Mouse (Mus musculus) embryonic fibroblast, embryonic 13.5 days (primary cell): ENCODE measurements around the gene Qrich1. TPM values are rescaled to one million over a fixed set of nuclear protein-coding genes. Genes with fewer than 3 reads are reported as not detected.
A peak's percentile ranks its signal among the peaks of the same experiment; 100 is the strongest.

ENCODE experiments used
- H3K27ac ChIP-seq: 2 replicates; pipeline ENCODE4 v1.5.1; 2012; ENCODE audit warnings: low read length, control low read depth, inconsistent platforms; ENCODE audit not compliant: insufficient read depth
- H3K4me1 ChIP-seq: 2 replicates; pipeline ENCODE4 v1.6.1; 2011; ENCODE audit warnings: low read length; ENCODE audit not compliant: control insufficient read depth, insufficient read depth
- H3K4me3 ChIP-seq: 2 replicates; pipeline ENCODE4 v1.5.1; 2011; ENCODE audit warnings: mild to moderate bottlenecking, control low read depth, low read length; ENCODE audit not compliant: insufficient read depth
- CTCF ChIP-seq: IDR thresholded peaks from 2 replicates; pipeline ENCODE4 v1.5.1; 2011; ENCODE audit warnings: mild to moderate bottlenecking, control low read depth, low read length, moderate library complexity, borderline replicate concordance; ENCODE audit not compliant: insufficient read depth
- POLR2A ChIP-seq: IDR thresholded peaks from 2 replicates; pipeline ENCODE4 v1.6.1; 2011; ENCODE audit warnings: low read depth, mild to moderate bottlenecking, control low read depth, low read length, moderate library complexity
- polyA plus RNA-seq: library from polyadenylated mRNA; stranded (reverse); fragments of >200 nt; gene quantifications from 2 replicates; pipeline ENCODE4 v1.2.4, GENCODE M21; 2011; ENCODE audit warnings: low read depth; ENCODE audit not compliant: missing spikeins, insufficient read length

The Qrich1 gene
- polyA plus RNA-seq, 1 experiment = 133 TPM

DNA sequence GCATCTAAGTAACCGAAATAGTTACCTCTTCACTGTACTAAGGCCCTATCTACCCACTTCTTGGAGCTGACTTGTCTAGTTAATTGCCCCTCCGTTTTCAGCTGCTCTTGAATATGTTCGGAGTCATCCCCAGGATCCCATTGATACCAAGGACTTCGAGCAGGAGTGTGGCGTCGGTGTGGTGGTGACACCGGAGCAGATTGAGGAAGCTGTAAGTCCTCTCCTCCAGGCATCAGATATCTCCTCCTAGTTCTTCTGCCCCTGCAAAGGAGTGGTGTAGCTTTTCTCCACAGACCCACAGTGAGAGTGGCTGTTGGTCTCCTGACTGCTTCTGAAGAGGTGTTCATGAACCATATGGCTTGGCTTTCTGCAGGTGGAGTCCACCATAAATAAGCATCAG is 7.8 kb upstream of the Qrich1 start:
- Histone ChIP-seq H3K4me1 (peaks cover 5% of the 10 kb centered on the region), H3K27ac (no peak overlapping the region), H3K4me3 (peak overlapping the region; percentile 65)
- TF ChIP-seq CTCF = no peak
- TF ChIP-seq POLR2A = no peak

DNA sequence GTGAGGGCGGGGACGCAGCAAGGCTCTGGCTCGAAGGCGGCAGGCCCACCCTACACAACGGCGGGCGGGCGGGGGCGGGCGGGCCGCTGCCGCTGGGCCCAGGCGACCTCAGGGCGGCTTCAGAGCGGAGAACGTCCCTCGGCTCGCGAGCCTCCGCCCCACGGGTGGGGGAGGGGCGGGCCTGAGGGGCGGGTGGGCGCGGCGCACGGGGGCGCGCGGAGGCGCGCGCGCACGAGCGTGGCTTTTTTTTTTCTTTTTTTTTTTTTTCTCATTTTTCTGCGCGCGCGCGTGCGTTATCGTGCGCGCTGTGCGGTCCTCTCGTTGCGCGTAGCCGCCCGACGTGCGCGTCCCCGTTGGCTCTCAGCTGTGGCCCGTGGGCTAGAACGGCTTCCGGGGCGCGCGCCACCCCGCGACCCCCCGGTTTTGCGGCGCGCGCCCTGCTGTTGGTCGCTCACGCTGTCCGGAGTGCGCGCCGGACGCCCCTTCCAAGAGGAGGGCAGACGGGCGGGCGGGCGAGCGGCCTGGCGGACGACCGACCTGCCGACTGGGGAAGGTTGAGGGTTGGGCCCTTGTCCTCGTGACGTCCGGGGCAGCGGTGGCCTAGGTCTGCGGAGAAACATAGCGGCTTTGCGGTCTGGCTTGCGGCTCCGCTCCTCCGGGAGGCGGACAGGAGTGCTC is 786 bp downstream of the Qrich1 start:
- Histone ChIP-seq H3K4me3 (peak overlapping the region; percentile 100), H3K4me1 (peaks cover 16% of the 10 kb centered on the region), H3K27ac (peak overlapping the region; percentile 95)
- no peak for TF ChIP-seq CTCF
- TF ChIP-seq POLR2A = no peak; the same call in 1 of the 2 replicates

DNA sequence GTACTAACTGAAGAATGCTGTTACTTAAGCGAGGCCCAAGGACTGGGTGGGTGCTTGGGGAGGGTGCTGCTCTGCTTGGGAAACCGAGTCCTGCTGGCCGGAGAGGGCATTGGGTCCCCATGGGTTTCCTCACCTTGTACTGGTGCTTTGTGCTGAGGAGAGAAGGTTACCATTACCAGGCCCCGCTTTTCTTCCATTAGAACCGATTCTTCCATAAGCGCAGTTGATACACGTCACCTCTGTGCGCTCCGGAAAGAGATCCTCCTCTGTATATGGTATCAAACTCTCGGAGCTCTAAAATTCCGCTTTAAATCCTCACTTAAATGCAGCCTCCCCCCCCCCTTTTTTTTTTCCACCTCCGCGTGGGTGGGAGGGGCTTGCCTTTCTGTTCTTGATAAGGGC is 1.3 kb downstream of the Qrich1 start:
- no peak for TF ChIP-seq CTCF
- TF ChIP-seq POLR2A = peak; percentile 28; the same call in 1 of the 2 replicates
- H3K4me1 ChIP-seq = peaks cover 16% of the 10 kb centered on the region
- H3K4me3 ChIP-seq = peak overlapping the region; percentile 100
- peak overlapping the region; percentile 95 for H3K27ac ChIP-seq

DNA sequence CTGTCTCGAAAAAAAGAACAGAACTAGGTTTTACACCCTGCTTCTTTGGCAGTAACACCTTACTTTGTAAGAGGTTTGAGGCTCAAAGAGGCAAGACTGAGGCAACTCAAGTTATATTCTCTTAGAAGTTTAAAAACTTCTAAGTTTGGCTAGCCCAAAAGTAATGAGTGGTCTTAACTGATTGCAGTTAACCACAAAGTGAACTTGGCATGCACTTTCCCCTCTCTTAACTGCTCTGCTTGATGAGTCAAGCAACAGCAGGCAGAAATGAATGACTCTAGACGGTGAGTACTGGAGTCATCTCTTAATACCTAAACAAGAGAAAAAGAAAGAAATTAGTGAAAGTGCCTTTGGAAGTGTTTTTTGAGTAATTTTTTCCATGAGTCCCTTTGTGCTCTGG is 5.0 kb downstream of the Qrich1 start:
- no peak overlapping the region; the same call in 1 of the 2 replicates for H3K27ac ChIP-seq
- no peak overlapping the region for H3K4me3 ChIP-seq
- peaks cover 16% of the 10 kb centered on the region for H3K4me1 ChIP-seq
- TF ChIP-seq CTCF (no peak), POLR2A (no peak)

DNA sequence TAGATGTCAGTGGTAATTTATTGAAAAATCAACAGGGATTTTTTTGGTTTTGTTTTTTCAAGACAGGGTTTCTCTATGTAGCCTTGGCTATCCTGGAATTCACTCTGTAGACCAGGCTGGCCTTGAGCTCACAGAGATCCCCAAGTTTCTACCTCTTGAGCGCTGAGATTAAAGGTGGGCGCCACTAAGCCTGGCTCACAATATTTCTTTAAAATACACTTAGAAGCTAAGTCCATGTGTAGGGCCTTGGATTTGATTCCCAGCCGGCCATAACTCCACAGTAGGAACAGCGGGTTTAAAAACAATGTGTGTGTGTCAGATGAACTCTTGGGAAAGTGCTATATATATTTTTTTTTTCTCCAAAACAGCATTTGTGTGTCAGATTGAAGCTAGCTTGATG is 6.7 kb downstream of the Qrich1 start:
- H3K4me1 ChIP-seq = peaks cover 16% of the 10 kb centered on the region
- TF ChIP-seq POLR2A = no peak
- no peak for TF ChIP-seq CTCF
- no peak overlapping the region for H3K27ac ChIP-seq
- no peak overlapping the region for H3K4me3 ChIP-seq

DNA sequence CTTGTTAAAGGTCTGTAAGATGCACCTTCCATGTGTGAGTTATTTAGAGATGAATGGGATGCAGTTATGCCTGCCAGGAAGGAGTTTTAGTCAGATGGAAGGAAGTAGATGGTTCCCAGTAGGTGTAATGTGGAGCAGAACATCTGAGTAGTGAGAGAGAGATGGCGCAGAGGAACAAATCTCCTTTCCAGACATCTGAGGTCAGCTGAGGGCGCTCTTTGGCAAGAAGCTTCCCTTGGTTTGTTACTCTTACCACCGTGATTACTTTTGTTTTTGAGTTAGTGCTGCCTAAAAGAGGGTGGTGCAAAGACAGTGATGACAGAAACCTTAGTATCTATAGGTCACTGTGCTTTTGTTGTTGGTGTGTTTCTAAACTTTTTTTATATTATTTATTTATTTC is 8.8 kb downstream of the Qrich1 start:
- H3K27ac ChIP-seq = no peak overlapping the region
- TF ChIP-seq POLR2A = no peak
- TF ChIP-seq CTCF = no peak
- H3K4me3 ChIP-seq = no peak overlapping the region
- H3K4me1 ChIP-seq = peaks cover 4% of the 10 kb centered on the region; the same call in 1 of the 2 replicates

DNA sequence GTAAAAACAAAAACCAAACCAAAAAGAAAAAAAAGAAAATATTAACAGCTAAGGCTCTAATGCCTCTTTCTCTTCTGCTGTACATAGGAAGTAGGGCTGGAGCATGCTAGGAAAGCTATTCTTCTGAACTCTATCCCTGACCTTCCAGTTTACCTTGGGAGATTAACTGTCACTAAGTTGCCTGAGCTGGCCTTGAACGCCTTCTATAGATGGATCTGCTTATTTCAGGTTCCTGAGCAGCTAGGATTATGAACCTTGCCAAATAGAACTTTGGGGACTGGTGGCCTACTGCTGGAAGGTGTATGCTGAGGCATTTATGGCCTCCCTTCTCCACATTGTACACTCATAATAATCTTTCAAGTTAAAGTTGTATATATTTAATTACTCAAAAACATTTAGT is 14.3 kb downstream of the Qrich1 start:
- Histone ChIP-seq H3K27ac (no peak overlapping the region), H3K4me3 (no peak overlapping the region), H3K4me1 (no peaks in the 10 kb centered on the region)
- TF ChIP-seq CTCF = no peak
- no peak for TF ChIP-seq POLR2A

DNA sequence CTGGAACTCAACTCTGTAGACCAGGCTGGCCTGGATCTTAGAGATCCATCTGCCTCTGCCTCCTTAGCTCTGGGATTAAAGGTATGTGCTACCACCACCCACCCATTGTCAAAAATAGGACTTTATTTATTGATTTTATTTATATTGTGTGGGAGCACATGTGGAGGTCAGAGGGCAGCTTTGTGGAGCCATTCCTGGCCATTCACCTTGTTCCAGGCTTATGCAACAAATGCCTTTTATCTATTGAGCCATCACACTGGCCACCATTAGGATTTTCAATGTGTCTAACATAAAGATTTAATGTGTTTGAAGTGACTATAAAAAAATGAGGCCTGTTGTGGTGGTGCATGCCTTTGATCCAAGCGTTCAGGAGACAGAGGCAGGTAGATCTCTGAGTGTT is 14.9 kb downstream of the Qrich1 start:
- H3K27ac ChIP-seq = no peak overlapping the region
- no peaks in the 10 kb centered on the region for H3K4me1 ChIP-seq
- TF ChIP-seq CTCF (no peak), POLR2A (no peak)
- H3K4me3 ChIP-seq = no peak overlapping the region

DNA sequence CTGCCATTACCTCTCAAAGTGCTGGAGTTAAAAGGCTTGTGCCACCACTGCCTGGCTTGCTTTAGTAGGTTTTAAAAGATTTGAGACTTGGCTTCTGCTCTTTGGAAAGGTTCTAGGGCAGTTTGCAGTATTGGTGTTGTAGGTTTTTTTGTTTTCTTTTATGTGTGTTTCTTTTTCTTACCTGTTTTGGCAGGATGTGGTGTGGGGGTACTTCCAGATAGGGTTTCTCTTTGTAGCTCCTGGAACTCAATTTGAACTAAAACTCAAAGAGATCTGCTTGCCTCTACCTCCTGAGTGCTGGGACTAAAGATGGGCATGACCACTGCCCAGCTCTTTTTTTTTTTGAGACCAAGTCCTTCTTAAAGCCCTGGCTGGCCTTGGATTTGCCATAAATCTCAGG is 24.2 kb downstream of the Qrich1 start:
- H3K4me3 ChIP-seq = no peak overlapping the region
- no peaks in the 10 kb centered on the region for H3K4me1 ChIP-seq
- TF ChIP-seq POLR2A (no peak), CTCF (no peak)
- H3K27ac ChIP-seq = no peak overlapping the region

DNA sequence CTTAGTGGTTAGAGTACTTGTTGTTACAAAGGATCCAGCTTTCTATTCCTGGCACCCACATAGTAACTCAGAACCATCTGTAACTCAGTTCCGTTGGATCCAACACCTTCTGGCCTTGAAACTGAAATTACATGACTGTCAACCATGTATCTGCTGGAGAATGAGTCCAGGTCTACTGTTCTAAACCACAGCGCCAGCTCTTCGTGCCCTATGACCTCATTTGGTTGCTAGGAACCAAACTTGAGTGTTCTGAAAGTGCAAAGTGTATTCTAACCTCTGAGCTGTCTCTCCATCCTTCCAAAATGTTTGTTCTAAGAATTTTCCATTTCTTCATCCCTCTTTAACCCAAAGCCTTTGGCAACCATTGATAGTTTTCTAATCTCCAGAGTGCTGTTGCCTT is 29.4 kb downstream of the Qrich1 start:
- H3K27ac ChIP-seq = no peak overlapping the region
- no peaks in the 10 kb centered on the region for H3K4me1 ChIP-seq
- no peak for TF ChIP-seq POLR2A
- no peak for TF ChIP-seq CTCF
- no peak overlapping the region for H3K4me3 ChIP-seq

DNA sequence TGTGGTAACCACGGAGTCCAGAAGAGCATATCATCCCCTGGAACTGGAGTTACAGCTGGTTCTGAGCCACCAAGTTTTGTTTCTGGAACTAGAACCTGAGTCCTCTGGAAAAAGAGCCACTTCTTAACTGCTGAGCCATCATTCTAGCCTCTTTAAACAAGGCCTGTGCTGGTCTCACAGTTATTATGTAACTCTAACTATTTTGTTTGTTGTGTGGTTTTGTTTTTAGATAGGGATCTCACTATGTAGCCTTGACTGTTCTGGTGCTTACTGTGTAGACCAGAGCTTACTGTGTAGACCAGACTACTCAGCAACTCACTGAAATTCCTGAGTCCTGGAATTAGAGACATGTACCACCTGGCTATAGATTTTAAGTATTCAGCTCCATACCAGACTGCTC is 30.3 kb downstream of the Qrich1 start:
- Histone ChIP-seq H3K4me1 (no peaks in the 10 kb centered on the region), H3K27ac (no peak overlapping the region), H3K4me3 (no peak overlapping the region)
- TF ChIP-seq CTCF (no peak), POLR2A (no peak)
